Mouse (Mus musculus) stomach, embryonic 14.5 days (tissue): Measurements from ENCODE around the gene Zfp977. TPM values are rescaled to one million over a fixed set of nuclear protein-coding genes. Genes with fewer than 3 reads are reported as not detected.
"Not testable (repeated sequence)": the region's sequence is repeated elsewhere in the genome, so short reads cannot be mapped to it uniquely, and the experiment has no call there.

Source experiments
- ATAC-seq: fragments of 200-750 bp; cut with Nextera tagmentation; 2 replicates; pipeline ENCODE4 v1.8.0; 2017; ENCODE audit warnings: low read depth, moderate TSS enrichment; ENCODE audit not compliant: insufficient number of reproducible peaks, insufficient read depth, low FRiP score
- H3K27ac ChIP-seq: fragments of 300-500 bp; sonication (generic); 2 replicates; pipeline ENCODE4 v1.5.1; 2014; ENCODE audit warnings: mild to moderate bottlenecking, low read length, moderate library complexity, mixed read lengths
- H3K27me3 ChIP-seq: fragments of 300-500 bp; sonication (generic); 2 replicates; pipeline ENCODE4 v1.6.1; 2014; ENCODE audit warnings: low read length, control low read depth, mixed read lengths; ENCODE audit not compliant: control insufficient read depth, insufficient read depth
- H3K36me3 ChIP-seq: fragments of 300-500 bp; sonication (generic); 2 replicates; pipeline ENCODE4 v1.6.1; 2014; ENCODE audit warnings: mild to moderate bottlenecking, control low read depth, low read length, moderate library complexity, mixed read lengths; ENCODE audit not compliant: control insufficient read depth, insufficient read depth
- H3K4me1 ChIP-seq: fragments of 300-500 bp; sonication (generic); 2 replicates; pipeline ENCODE4 v1.6.1; 2014; ENCODE audit warnings: low read length, control low read depth, mixed read lengths; ENCODE audit not compliant: control insufficient read depth, insufficient read depth
- H3K4me2 ChIP-seq: fragments of 300-500 bp; sonication (generic); replicated peaks from 2 replicates; pipeline ENCODE4 v1.6.1; 2014; ENCODE audit warnings: low read depth, low read length, control low read depth
- H3K4me3 ChIP-seq: fragments of 300-500 bp; sonication (generic); 2 replicates; pipeline ENCODE4 v1.5.1; 2014; ENCODE audit warnings: low read depth, low read length, control low read depth
- H3K9ac ChIP-seq: fragments of 300-500 bp; sonication (generic); replicated peaks from 2 replicates; pipeline ENCODE4 v1.6.1; 2014; ENCODE audit warnings: low read depth, mild to moderate bottlenecking, control low read depth, low read length, moderate library complexity, mixed read lengths
- H3K9me3 ChIP-seq: fragments of 300-500 bp; sonication (generic); 2 replicates; pipeline ENCODE4 v1.6.1; 2016; ENCODE audit warnings: low read depth, low read length, control low read depth; ENCODE audit not compliant: control insufficient read depth
- WGBS: fragments of 180-500 bp; shearing (Covaris S2); extraction: QIAGEN DNeasy Blood & Tissue Kit; methylation state at CpG from one replicate; pipeline ENCODE4 v1.1.7; 2014; 5-methylcytosine and 5-hydroxymethylcytosine counted together
- microRNA-seq: library from miRNA; unstranded; fragments of <30 nt; microRNA quantifications from one replicate; pipeline ENCODE4, GENCODE M21; 2016
- polyA plus RNA-seq: library from polyadenylated mRNA; unstranded; fragments of >200 nt; fragmentation: Nextera tagmentation; extraction: Ambion mirVana; gene quantifications from 2 replicates; pipeline ENCODE4 v1.2.1, GENCODE M21; 2014

Zfp977 gene
- polyA plus RNA-seq, result 2.1 and 4.2 TPM in 2 replicates

DNA sequence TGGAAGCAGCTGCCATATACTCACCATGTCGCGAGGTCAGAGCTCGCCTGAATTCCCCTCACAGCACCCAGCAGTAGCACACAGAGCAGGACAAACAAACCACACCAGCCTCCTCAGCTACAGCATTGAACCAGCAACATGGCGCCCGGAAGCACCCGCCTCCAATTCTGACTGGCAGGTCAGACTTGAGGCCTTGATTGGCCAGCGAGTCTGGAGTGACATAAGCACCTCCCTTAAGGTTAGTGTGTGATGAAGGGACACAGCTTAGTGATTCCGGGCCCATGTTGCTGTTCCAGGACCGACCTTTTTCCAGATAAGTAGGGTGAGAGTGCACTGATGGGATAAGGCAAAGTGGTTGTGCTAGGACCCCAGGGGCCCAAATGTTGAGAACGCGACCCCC is at the start of gene Zfp977:
Gene Zfp977 (minus strand): TSS at position 135 of the 400 bp plus-strand sequence.
- H3K9me3 ChIP-seq, H3K36me3 ChIP-seq, H3K9ac ChIP-seq, H3K4me2 ChIP-seq, H3K4me1 ChIP-seq, H3K4me3 ChIP-seq, H3K27me3 ChIP-seq, H3K27ac ChIP-seq, ATAC-seq: not testable (repeated sequence)
- WGBS, result 91% methylated on average over 11 of the region's 11 CpGs

DNA sequence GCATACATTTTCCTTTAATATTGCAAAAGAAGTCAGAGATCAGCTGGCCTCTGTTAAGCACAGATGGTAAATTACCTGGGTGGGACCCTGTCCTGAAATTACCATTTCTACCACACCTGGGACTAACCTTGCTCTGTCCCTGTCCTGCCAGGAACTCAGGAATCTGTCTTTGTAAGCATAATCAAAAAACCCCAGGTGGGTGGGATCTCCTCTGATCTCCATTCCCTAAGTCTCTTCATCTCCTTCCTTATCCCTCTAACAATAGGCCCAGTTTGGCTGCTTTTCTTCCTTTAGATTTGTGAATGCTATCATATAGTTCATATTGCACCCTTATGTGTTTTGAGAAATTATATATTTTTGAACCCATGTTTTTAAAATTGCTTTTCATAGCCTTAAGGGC is 38.7 kb upstream of the Zfp977 start:
- not testable (repeated sequence) for H3K27ac ChIP-seq, H3K4me3 ChIP-seq, H3K9me3 ChIP-seq, H3K36me3 ChIP-seq, H3K9ac ChIP-seq, ATAC-seq, H3K27me3 ChIP-seq, H3K4me2 ChIP-seq, H3K4me1 ChIP-seq

DNA sequence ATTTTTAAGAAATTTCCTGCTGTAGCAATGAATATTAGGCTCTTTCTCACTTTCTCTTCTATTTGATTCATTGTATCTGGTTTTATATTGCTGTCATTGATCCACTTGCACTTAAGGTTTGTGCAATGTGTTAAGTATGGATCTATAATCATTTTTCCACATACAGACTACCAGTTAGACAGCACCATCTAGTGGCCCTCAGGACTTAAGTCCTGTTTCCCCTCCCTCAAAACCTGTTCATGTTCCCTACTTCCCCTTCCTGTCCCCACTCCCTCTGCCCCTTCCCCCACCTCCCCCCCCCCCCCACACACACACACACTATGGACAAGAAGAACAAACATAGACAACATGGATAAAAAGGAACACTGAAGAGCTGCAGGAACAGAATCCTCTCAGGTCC is 3.3 kb upstream of the Zfp977 start:
- H3K27me3 ChIP-seq, H3K4me2 ChIP-seq, H3K9me3 ChIP-seq, H3K4me3 ChIP-seq, H3K9ac ChIP-seq, H3K27ac ChIP-seq, ATAC-seq, H3K4me1 ChIP-seq, H3K36me3 ChIP-seq: not testable (repeated sequence)

DNA sequence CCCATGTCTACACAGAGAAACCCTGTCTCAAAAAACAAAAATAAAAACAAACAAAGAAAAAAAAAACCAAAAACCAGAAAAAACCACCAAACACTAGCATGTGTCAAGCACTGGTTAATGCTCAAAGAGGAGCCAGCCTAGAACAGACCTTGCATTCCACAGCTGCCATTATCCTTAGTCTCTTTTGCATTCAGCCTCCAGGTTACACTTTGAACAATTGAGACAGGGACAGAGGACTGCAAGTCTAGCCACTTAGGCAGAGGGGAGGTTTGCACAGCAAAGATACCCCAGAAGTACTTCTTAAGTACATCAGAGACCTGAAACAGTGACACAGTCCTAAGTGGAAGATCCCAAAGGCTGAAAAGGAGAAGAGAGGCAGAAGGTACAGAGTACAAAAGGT is 1.0 kb downstream of the Zfp977 start:
- H3K9me3 ChIP-seq, H3K27ac ChIP-seq, H3K27me3 ChIP-seq, H3K4me3 ChIP-seq, H3K4me1 ChIP-seq, H3K4me2 ChIP-seq, H3K36me3 ChIP-seq, H3K9ac ChIP-seq, ATAC-seq: not testable (repeated sequence)

DNA sequence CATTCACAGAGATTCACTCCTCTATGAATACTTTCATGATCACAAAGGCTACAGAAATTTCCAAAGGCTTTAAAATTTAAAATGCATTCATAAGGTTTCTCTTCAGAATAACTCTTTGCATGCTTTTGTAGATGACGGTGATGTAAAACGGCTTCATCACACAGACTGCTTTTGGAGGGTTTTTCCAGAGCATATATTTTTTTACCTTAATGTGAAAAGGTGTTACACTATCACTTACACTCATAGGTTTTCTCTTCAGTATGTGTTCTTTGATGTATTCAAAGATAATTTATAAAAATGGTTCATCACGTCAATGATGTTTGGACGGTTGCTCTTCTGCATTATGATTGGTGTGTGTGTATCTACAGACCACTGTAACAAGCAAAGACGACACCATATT is 13.9 kb downstream of the Zfp977 start, which contains the start of gene Gm21028:
Gene Gm21028 (minus strand): TSS at position 101 of the 400 bp plus-strand sequence.
- no peak within 1 kb of the TSS for H3K4me3 ChIP-seq
- 91% methylated on average over 5 of the region's 5 CpGs for WGBS
- H3K9ac ChIP-seq, result no peak within 1 kb of the TSS
- H3K4me1 ChIP-seq, result no peaks in the 10 kb centered on the region
- H3K4me2 ChIP-seq, result no peak within 1 kb of the TSS
- H3K27ac ChIP-seq, result no peak within 1 kb of the TSS
- no peak for ATAC-seq
- no peaks in the 10 kb centered on the region for H3K27me3 ChIP-seq
- peaks cover 38% of the 10 kb centered on the region for H3K9me3 ChIP-seq
- H3K36me3 ChIP-seq, result no peaks in the 10 kb centered on the region

DNA sequence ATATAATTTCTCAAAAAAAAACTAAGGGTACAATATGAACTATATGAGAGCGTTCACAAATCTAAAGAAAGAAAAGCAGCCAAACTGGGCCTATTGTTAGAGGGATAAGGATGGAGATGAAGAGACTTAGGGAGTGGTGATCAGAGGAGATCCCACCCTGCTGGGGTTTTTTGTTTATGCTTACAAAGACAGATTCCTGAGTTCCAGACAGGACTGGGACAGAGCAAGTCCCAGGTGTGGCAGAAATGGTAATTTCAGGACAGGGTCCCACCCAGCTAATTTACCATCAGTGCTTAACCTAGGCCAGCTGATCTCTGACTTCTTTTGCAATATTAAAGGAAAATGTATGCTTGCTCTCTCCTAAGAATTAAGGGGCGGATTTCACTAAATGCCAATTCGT is 40.6 kb downstream of the Zfp977 start:
- ATAC-seq, result no peak
- Histone ChIP-seq H3K9ac (no peak overlapping the region), H3K4me3 (no peak overlapping the region), H3K27me3 (no peaks in the 10 kb centered on the region), H3K9me3 (no peaks in the 10 kb centered on the region), H3K4me2 (no peak overlapping the region), H3K4me1 (no peaks in the 10 kb centered on the region), H3K36me3 (no peaks in the 10 kb centered on the region), H3K27ac (no peak overlapping the region)
- WGBS, result 79% methylated on average over 3 of the region's 3 CpGs

Small RNAs within 50 kb of the gene (microRNA-seq; reads per million reads assigned to microRNA genes)
- not detected for gene Gm24938

Other genes starting within 250 kb of the Zfp977 start
- gene 4933421I07Rik, start 144.4 kb downstream of the Zfp977 start, polyA plus RNA-seq, result not detected in 2 replicates
- gene Zfp141, start 86.8 kb downstream of the Zfp977 start, polyA plus RNA-seq, result 11.9 and 15.6 TPM in 2 replicates
- not detected in 2 replicates for gene Gm21028, start 14.0 kb downstream of the Zfp977 start, polyA plus RNA-seq
- gene Zfp976, start 50.0 kb upstream of the Zfp977 start, polyA plus RNA-seq, result 5.3 and 5.9 TPM in 2 replicates
- gene Zfp975, start 100.2 kb upstream of the Zfp977 start, polyA plus RNA-seq, result 9.5 and 10.8 TPM in 2 replicates
- gene Gm17067, start 134.5 kb upstream of the Zfp977 start, polyA plus RNA-seq, result not detected in 2 replicates
- gene Vmn2r62, start 201.0 kb upstream of the Zfp977 start, polyA plus RNA-seq, result not detected in 2 replicates